7 mouse cellular contexts compared by ENCODE assay signal in genomic region chr12:30583586-30584355, GRCm38 (mm10). TPM values are rescaled to one million over a fixed set of nuclear protein-coding genes. Genes with fewer than 3 reads are reported as not detected.
DNase-seq lines count a peak whose midpoint lies in the region; ATAC-seq and TF ChIP-seq lines count a peak whose summit lies in the region.

No protein-coding gene starts in this region.

- peak overlapping the region; percentile 96 for H3K4me3 ChIP-seq in lung, adult 2 months (replicated peaks; ENCODE audit: extremely low read depth, low read depth, low read length)
- H3K4me3 ChIP-seq in embryonic facial prominence, embryonic 15.5 days (replicated peaks): peak overlapping the region; percentile 69
- peak overlapping the region; percentile 76 for H3K4me3 ChIP-seq in limb, embryonic 10.5 days
- H3K4me3 ChIP-seq in neural tube, embryonic 15.5 days (replicated peaks): peak overlapping the region; percentile 68

- H3K27me3 ChIP-seq in embryonic facial prominence, embryonic 15.5 days: no peaks in the 10 kb centered on the region
- H3K27me3 ChIP-seq in limb, embryonic 10.5 days (ENCODE audit: low read depth, poor library complexity, severe bottlenecking): peaks cover 17% of the 10 kb centered on the region; the same call in 1 of the 2 replicates
- H3K27me3 ChIP-seq in neural tube, embryonic 15.5 days (replicated peaks): no peaks in the 10 kb centered on the region

- TF ChIP-seq CTCF in lung, adult 2 months (IDR thresholded peaks at IDR 0.05; ENCODE audit: insufficient read depth, low read length): no peak

- 12% methylated on average over 12 of the region's 12 CpGs for WGBS in lung, adult 2 months
- WGBS in embryonic facial prominence, embryonic 15.5 days: 14% methylated on average over 12 of the region's 12 CpGs
- WGBS in limb, embryonic 10.5 days: 16% methylated on average over 12 of the region's 12 CpGs
- WGBS in neural tube, embryonic 15.5 days: 6% methylated on average over 11 of the region's 12 CpGs

- H3K27ac ChIP-seq in embryonic facial prominence, embryonic 15.5 days (replicated peaks): peak overlapping the region; percentile 94
- peak overlapping the region; percentile 85 for H3K27ac ChIP-seq in limb, embryonic 10.5 days
- H3K27ac ChIP-seq in neural tube, embryonic 15.5 days (replicated peaks): peak overlapping the region; percentile 92

- no peak for ATAC-seq in embryonic facial prominence, embryonic 15.5 days (ENCODE audit: insufficient number of reproducible peaks, low FRiP score, low TSS enrichment, low read depth)
- ATAC-seq in neural tube, embryonic 15.5 days (ENCODE audit: low FRiP score): peak; percentile 46; the same call in 1 of the 2 replicates

- no peak for DNase-seq in lung, adult 2 months
- DNase-seq in lung, postnatal 25 days (ENCODE audit: low spot score): no peak
- DNase-seq in MEL-GATA-1-ER (ENCODE audit: extremely low read depth, low read depth): peak; percentile 14
- DNase-seq in limb, embryonic 10.5 days (ENCODE audit: low spot score): no peak
- DNase-seq in Muller cell, postnatal 12 days (ENCODE audit: inconsistent ontology term): no peak

- H3K36me3 ChIP-seq in embryonic facial prominence, embryonic 15.5 days: peaks cover 15% of the 10 kb centered on the region
- H3K36me3 ChIP-seq in limb, embryonic 10.5 days: peaks cover 13% of the 10 kb centered on the region
- H3K36me3 ChIP-seq in neural tube, embryonic 15.5 days: peaks cover 14% of the 10 kb centered on the region

- TF ChIP-seq POLR2A in lung, adult 2 months (IDR thresholded peaks at IDR 0.05; ENCODE audit: borderline replicate concordance, extremely low read depth, low read depth, low read length): no peak

- peak overlapping the region; percentile 56 for H3K9ac ChIP-seq in embryonic facial prominence, embryonic 15.5 days
- H3K9ac ChIP-seq in neural tube, embryonic 15.5 days (replicated peaks): peak overlapping the region; percentile 91

- H3K4me1 ChIP-seq in lung, adult 2 months (ENCODE audit: control insufficient read depth, insufficient read depth, low read length): peaks cover 4% of the 10 kb centered on the region; the same call in 1 of the 2 replicates
- peaks cover 12% of the 10 kb centered on the region for H3K4me1 ChIP-seq in embryonic facial prominence, embryonic 15.5 days
- H3K4me1 ChIP-seq in limb, embryonic 10.5 days: peaks cover 16% of the 10 kb centered on the region
- peaks cover 15% of the 10 kb centered on the region for H3K4me1 ChIP-seq in neural tube, embryonic 15.5 days

- H3K4me2 ChIP-seq in embryonic facial prominence, embryonic 15.5 days (replicated peaks): peak overlapping the region; percentile 87
- H3K4me2 ChIP-seq in neural tube, embryonic 15.5 days: peak overlapping the region; percentile 89

- H3K9me3 ChIP-seq in embryonic facial prominence, embryonic 15.5 days (replicated peaks): no peaks in the 10 kb centered on the region
- no peaks in the 10 kb centered on the region for H3K9me3 ChIP-seq in limb, embryonic 10.5 days (replicated peaks)
- H3K9me3 ChIP-seq in neural tube, embryonic 15.5 days (replicated peaks): no peaks in the 10 kb centered on the region

RNA-seq across cellular contexts. Expression of gene Tmem18, which starts 0.5 kb away (rescaled TPM):
- polyA plus RNA-seq in lung, adult 2 months (2012; rRNA removed): 12.7 and 18.8 TPM in 2 replicates
- 24.7 and 26.4 TPM in 2 replicates for polyA plus RNA-seq in embryonic facial prominence, embryonic 15.5 days (2015; fragmentation: Nextera tagmentation; extraction: Ambion mirVana)
- 18.5 and 25.0 TPM in 2 replicates for polyA plus RNA-seq in limb, embryonic 10.5 days (2016; fragmentation: Nextera tagmentation; extraction: Ambion mirVana)
- 35.0 and 36.6 TPM in 2 replicates for polyA plus RNA-seq in neural tube, embryonic 15.5 days (2015; fragmentation: Nextera tagmentation; extraction: Ambion mirVana)
